Mouse (Mus musculus) hindbrain, embryonic 14.5 days (tissue): ENCODE measurements around the gene Gas7. TPM values are rescaled to one million over a fixed set of nuclear protein-coding genes. Genes with fewer than 3 reads are reported as not detected.
A peak's percentile ranks its signal among the peaks of the same experiment; 100 is the strongest.

Source experiments
- ATAC-seq: fragments of 200-750 bp; cut with Nextera tagmentation; 2 replicates; pipeline ENCODE4 v1.8.0; 2017; ENCODE audit warnings: moderate number of reproducible peaks, mild to moderate bottlenecking, moderate TSS enrichment, moderate library complexity; ENCODE audit not compliant: low FRiP score
- DNase-seq: peaks from one replicate; pipeline ENCODE4 v3.0.0-alpha.2; 2015; ENCODE audit warnings: low spot score
- H3K27ac ChIP-seq: fragments of 300-500 bp; sonication (generic); 2 replicates; pipeline ENCODE4 v1.5.1; 2014; ENCODE audit warnings: mild to moderate bottlenecking, moderate library complexity
- H3K27me3 ChIP-seq: fragments of 300-500 bp; sonication (generic); 2 replicates; pipeline ENCODE4 v1.6.1; 2014; ENCODE audit warnings: mild to moderate bottlenecking, low read length, mixed read lengths; ENCODE audit not compliant: control insufficient read depth, insufficient read depth
- H3K36me3 ChIP-seq: fragments of 300-500 bp; sonication (generic); replicated peaks from 2 replicates; pipeline ENCODE4 v1.6.1; 2014; ENCODE audit not compliant: control insufficient read depth, insufficient read depth
- H3K4me1 ChIP-seq: fragments of 300-500 bp; sonication (generic); replicated peaks from 2 replicates; pipeline ENCODE4 v1.6.1; 2014; ENCODE audit warnings: antibody characterized with exemption, low read length, mixed read lengths; ENCODE audit not compliant: control insufficient read depth, insufficient read depth
- H3K4me2 ChIP-seq: fragments of 300-500 bp; sonication (generic); replicated peaks from 2 replicates; pipeline ENCODE4 v1.6.1; 2014; ENCODE audit warnings: mild to moderate bottlenecking, moderate library complexity
- H3K4me3 ChIP-seq: fragments of 300-500 bp; sonication (generic); replicated peaks from 2 replicates; pipeline ENCODE4 v1.5.1; 2014; ENCODE audit warnings: mild to moderate bottlenecking, low read length
- H3K9ac ChIP-seq: fragments of 300-500 bp; sonication (generic); 2 replicates; pipeline ENCODE4 v1.6.1; 2014
- H3K9me3 ChIP-seq: fragments of 300-500 bp; sonication (generic); 2 replicates; pipeline ENCODE4 v1.6.1; 2016; ENCODE audit warnings: low read length; ENCODE audit not compliant: control insufficient read depth
- WGBS: fragments of 180-500 bp; shearing (Covaris S2); extraction: QIAGEN DNeasy Blood & Tissue Kit; methylation state at CpG from one replicate; pipeline ENCODE4 v1.1.7; 2014; 5-methylcytosine and 5-hydroxymethylcytosine counted together
- polyA plus RNA-seq: library from polyadenylated mRNA; unstranded; fragments of >200 nt; fragmentation: Nextera tagmentation; extraction: Ambion mirVana; gene quantifications from 2 replicates; pipeline ENCODE4 v1.2.1, GENCODE M21; 2014

Gas7 gene
- polyA plus RNA-seq, 1 experiment from 2014 or later: 19.4 TPM

DNA sequence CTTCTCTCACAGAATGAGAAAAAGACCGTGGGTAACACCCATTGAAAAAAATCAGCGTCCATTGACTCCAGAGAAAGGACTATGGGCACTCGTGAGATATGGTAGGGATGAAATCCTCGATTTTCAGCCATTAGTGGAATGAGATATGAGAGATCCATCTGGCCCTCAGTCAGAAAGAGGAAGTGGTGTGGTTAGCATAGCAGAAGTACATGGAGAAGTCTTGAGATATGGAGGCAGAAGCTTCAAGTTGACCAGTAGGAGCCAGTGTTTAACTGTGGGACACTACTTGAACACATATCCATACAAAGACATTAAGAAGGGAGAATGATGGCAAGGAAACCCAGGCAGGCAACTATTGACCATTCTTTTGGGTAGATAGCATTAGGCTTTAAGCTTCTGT, 82.1 kb downstream of the Gas7 start:
- Histone ChIP-seq H3K27me3 (no peaks in the 10 kb centered on the region), H3K9me3 (no peaks in the 10 kb centered on the region), H3K4me2 (no peak overlapping the region), H3K36me3 (no peaks in the 10 kb centered on the region), H3K9ac (no peak overlapping the region), H3K4me3 (no peak overlapping the region), H3K27ac (no peak overlapping the region), H3K4me1 (no peaks in the 10 kb centered on the region)
- ATAC-seq: no peak
- no peak for DNase-seq
- 91% methylated on average over 4 of the region's 4 CpGs for whole genome bisulfite sequencing

DNA sequence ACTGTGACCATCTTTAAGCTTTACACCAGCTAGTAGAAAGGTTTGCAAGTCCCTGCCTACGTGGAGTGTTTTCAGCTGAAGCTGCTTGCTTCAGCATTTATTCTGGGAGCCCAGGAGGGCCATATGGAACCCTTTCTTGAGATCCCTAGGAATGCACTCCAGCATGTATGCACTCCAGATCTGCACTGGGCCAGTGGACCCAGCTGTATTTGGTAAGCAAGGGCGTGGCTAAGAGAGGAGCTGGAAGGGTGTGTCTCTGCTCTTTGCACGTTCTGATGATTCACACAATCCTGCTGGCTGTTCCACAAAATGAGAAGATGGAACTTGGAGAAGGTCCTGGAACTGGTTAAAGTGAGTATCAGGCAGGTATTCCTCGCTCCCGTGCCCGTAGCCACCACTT, 83.3 kb downstream of the Gas7 start:
- DNase-seq (no peak), ATAC-seq (no peak)
- H3K4me3 ChIP-seq: no peak overlapping the region
- no peak overlapping the region for H3K27ac ChIP-seq
- 87% methylated on average over 6 of the region's 6 CpGs for WGBS
- no peak overlapping the region for H3K9ac ChIP-seq
- no peaks in the 10 kb centered on the region for H3K27me3 ChIP-seq
- H3K36me3 ChIP-seq: no peaks in the 10 kb centered on the region
- H3K9me3 ChIP-seq: no peaks in the 10 kb centered on the region
- H3K4me1 ChIP-seq: no peaks in the 10 kb centered on the region
- no peak overlapping the region for H3K4me2 ChIP-seq

DNA sequence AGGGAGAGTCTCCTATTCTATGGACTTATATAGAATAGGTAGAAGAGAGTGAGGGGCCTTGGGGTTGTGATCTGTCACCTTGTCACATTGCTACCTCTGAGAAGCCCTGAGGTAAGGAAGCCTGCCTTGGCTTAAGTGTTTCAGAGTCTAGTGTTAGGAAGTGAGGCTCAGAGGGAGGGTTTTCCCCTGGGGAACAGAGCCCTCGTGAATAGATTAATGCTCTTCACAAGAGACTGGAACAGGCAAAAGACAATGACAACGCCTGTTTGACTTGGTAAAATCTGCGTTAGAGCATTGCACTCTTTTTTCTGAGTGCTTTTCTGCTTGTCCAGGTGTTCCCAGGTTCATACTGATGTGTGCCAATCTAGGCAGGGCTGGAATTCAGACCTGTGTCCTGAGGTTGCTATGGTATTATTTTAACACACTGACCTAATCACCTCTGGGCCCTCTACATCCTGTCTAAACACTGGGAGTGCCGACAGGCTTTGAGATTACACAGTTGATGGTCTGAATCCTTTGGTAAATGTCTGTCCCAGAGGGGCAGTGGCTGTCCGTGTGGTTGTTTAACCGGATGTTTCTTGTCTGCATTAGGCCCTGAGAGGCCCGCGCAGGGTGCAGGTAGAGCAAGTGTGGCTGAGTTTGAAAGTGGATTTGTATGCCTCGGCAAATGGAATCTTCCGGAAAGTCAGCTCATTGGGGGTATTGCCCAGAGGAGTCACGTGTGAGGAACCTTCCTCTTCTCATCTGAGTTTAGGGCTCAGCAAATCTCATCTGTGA, 89.6 kb downstream of the Gas7 start:
- Histone ChIP-seq H3K9me3 (no peaks in the 10 kb centered on the region), H3K27ac (no peak overlapping the region), H3K4me1 (peaks cover 8% of the 10 kb centered on the region; the same call in 1 of the 2 replicates), H3K4me2 (no peak overlapping the region), H3K27me3 (no peaks in the 10 kb centered on the region), H3K4me3 (no peak overlapping the region), H3K36me3 (no peaks in the 10 kb centered on the region), H3K9ac (no peak overlapping the region)
- DNase-seq: no peak
- no peak for ATAC-seq
- WGBS: 71% methylated on average over 11 of the region's 11 CpGs

DNA sequence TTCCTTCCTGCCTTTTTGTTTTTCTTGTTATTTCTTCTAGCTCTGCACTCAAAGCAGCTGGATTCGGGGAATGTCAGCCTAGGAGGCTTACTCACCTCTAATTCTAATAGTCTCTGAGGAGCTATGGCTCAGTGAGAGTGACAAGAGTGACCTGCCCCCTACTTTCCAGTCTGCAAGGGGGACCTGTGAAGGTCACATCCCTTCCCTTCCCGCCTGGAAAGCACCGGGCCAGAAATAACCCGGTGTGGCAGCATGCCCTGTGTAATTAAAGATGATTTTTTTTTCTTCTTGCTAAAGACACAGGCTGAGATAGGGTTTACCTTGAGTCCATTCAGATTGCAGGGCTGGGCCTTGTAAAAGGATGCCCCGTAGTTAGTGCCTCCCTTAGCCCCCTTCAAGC, 91.3 kb downstream of the Gas7 start:
- H3K36me3 ChIP-seq: no peaks in the 10 kb centered on the region
- no peak overlapping the region for H3K4me2 ChIP-seq
- ATAC-seq: no peak
- peaks cover 8% of the 10 kb centered on the region; the same call in 1 of the 2 replicates for H3K4me1 ChIP-seq
- no peak overlapping the region for H3K27ac ChIP-seq
- H3K27me3 ChIP-seq: no peaks in the 10 kb centered on the region
- no peak overlapping the region for H3K9ac ChIP-seq
- 41% methylated on average over 5 of the region's 5 CpGs for WGBS
- no peak overlapping the region for H3K4me3 ChIP-seq
- H3K9me3 ChIP-seq: no peaks in the 10 kb centered on the region
- DNase-seq: no peak

DNA sequence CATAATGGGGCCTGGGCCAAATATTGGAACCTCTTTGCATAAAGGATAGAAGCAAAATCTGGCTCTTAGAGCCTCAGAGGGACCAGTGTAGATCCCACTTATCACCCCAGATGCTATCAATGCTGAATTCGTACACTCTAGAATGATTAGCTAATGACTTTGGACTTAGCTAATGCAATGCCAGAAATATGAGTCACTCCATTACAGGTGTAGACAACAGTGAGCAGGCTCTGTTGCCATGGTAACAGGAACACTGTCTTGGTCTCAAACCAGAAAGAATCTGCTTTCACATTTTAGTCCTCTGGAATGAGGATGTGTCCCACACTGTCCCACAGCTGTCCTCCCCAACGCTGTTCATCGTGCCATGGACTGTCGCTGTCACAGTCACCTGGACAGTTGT, 94.1 kb downstream of the Gas7 start:
- Histone ChIP-seq H3K36me3 (no peaks in the 10 kb centered on the region), H3K27ac (no peak overlapping the region), H3K9me3 (no peaks in the 10 kb centered on the region), H3K4me3 (no peak overlapping the region), H3K4me1 (peaks cover 8% of the 10 kb centered on the region; the same call in 1 of the 2 replicates), H3K9ac (no peak overlapping the region), H3K4me2 (no peak overlapping the region), H3K27me3 (no peaks in the 10 kb centered on the region)
- WGBS: 75% methylated on average over 4 of the region's 4 CpGs
- ATAC-seq (no peak), DNase-seq (peak; percentile 67)

DNA sequence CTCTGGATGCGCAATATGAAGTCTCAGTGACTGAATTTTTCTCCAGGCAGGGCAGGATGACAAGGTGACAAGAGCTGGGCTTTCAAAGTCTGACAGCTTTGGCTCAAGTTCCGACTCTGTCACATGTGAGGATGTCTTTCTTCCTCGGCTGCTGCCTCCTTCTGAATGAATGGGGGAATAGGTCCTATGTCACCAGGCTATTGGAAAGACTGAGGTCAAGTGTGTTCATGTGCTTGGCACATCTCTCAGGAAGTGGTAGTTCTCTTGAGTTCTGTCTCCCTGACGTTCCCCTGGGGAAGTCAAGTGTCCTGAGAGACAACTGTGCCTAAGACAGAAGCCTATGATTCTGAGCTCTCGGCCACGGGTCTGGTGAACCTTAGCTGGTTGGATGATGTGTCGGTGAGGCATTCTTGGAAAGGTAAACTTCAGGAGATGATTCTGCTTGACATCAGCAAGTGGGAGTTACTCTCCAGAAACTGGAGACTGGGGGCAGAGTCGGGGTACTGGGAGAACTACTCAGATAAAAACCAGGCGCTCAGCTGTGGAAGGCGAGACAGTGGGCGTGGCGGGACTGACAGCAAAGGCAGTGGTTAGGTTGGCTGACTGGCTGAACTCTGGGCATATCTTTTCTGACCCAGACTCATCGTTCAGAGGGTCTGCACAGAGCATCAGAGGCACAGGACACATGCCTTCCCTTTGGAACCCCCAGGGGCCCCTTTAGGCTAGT, 94.7 kb downstream of the Gas7 start:
- Histone ChIP-seq H3K4me3 (no peak overlapping the region), H3K27ac (no peak overlapping the region), H3K9ac (no peak overlapping the region), H3K4me2 (no peak overlapping the region), H3K36me3 (no peaks in the 10 kb centered on the region), H3K4me1 (peaks cover 8% of the 10 kb centered on the region; the same call in 1 of the 2 replicates), H3K9me3 (no peaks in the 10 kb centered on the region), H3K27me3 (no peaks in the 10 kb centered on the region)
- ATAC-seq (no peak), DNase-seq (no peak)
- WGBS: 83% methylated on average over 13 of the region's 13 CpGs

DNA sequence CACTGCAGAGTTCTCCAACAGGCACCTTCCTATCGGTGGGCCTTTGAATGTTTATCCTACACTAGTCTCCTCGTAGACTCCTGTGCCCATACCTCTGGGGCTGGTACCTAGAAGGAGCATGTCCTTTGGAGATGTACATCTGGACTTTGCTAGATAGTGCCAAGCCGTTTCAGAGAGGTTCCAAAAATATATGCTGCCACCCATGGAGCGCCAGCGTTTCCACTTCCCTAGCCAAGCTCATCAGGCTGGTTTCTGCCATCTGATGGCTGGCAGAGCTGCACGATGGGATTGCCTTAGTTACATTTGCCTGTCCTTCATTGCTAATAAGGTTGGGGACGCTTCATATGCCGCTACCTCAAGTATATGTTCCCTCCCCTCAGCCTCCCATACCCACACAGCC, 97.2 kb downstream of the Gas7 start:
- no peak for DNase-seq
- no peak overlapping the region for H3K9ac ChIP-seq
- no peak overlapping the region for H3K4me2 ChIP-seq
- H3K36me3 ChIP-seq: no peaks in the 10 kb centered on the region
- H3K27me3 ChIP-seq: no peaks in the 10 kb centered on the region
- H3K4me1 ChIP-seq: peaks cover 8% of the 10 kb centered on the region; the same call in 1 of the 2 replicates
- H3K27ac ChIP-seq: no peak overlapping the region
- H3K4me3 ChIP-seq: no peak overlapping the region
- ATAC-seq: no peak
- no peaks in the 10 kb centered on the region for H3K9me3 ChIP-seq
- 81% methylated on average over 8 of the region's 8 CpGs for WGBS

DNA sequence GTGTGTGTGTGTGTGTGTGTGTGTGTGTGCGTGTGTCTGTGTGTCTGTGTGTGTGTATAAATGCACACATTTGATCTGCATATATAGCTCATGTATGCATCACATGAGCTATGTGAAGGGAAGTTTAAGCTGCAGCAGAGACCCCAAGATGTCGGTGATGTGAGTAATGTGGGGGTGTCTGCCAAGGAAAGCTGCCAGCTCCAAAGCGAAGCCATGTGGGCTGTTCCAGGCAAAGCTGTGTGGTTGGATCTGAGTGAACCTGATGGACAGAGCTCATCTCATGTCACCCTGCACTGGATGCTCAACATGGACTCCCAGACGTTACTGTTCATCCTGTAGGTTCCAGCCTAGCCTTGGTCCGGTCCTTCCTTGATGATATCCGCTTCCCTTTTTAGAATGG, 99.0 kb downstream of the Gas7 start:
- Histone ChIP-seq H3K36me3 (no peaks in the 10 kb centered on the region), H3K9ac (no peak overlapping the region), H3K4me2 (no peak overlapping the region), H3K4me3 (no peak overlapping the region), H3K27me3 (no peaks in the 10 kb centered on the region), H3K27ac (no peak overlapping the region), H3K4me1 (peaks cover 14% of the 10 kb centered on the region), H3K9me3 (no peaks in the 10 kb centered on the region)
- ATAC-seq: no peak
- 90% methylated on average over 6 of the region's 6 CpGs for WGBS
- DNase-seq: no peak

DNA sequence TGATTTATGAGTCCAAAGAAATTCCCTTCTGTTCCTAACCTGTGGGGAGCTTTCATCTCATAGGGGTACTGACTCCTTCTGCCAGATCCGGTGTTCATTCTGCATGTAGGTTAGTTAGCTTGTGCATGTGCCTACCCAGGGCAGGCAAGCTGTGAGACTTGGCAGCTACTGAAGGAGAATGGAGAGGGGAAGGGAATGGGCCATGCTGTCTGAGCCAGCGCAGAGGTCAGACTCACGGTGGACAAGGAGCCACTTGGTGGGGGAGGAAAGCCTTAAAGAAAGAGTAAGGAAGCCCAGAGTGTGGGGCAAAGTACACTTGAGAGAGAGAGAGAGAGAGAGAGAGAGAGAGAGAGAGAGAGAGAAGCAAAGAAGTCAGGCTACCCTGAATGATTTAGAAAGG, 101.1 kb downstream of the Gas7 start:
- 67% methylated on average over 3 of the region's 3 CpGs for WGBS
- H3K9ac ChIP-seq: no peak overlapping the region

More for the DNA sequence above, 101.1 kb downstream of the Gas7 start:
- Histone ChIP-seq H3K4me2 (no peak overlapping the region), H3K4me1 (peaks cover 9% of the 10 kb centered on the region), H3K4me3 (no peak overlapping the region), H3K9me3 (no peaks in the 10 kb centered on the region), H3K27ac (0 out of 2 replicates have a peak overlapping the region, but pooled peaks have one; percentile 38), H3K36me3 (no peaks in the 10 kb centered on the region), H3K27me3 (no peaks in the 10 kb centered on the region)
- no peak for DNase-seq
- ATAC-seq: no peak
